Comparison of ENCODE assay signal across 13 mouse cellular contexts in the genomic region with DNA sequence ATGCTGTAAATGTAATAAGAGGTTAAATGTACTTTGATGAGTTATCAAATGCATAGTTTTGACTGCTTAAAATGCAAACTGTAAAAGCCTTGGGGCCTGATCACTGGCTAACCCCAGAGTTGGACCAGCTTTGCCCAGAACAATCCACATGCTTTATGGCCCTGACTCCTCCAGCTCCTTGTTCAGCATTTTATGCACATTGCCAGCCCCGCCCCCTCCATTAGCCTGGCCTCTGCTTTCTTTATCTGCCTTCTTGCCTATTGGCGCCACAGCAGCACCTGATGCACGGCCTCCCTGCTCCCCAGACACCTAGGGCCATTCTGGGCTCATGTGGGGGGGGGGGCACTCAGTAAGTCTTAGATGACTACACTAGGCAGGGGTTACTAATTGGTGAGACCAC. TPM values are rescaled to one million over a fixed set of nuclear protein-coding genes. Genes with fewer than 3 reads are reported as not detected.
DNase-seq lines count a peak whose midpoint lies in the region; ATAC-seq lines count a peak whose summit lies in the region.
"Had no signal": no experiment of that assay in that cellular context is flagged by ENCODE, and none has a peak within 500 bp of the region (broad histone marks: within the 10 kb centered on the region; RNA-seq: fewer than 3 reads in every experiment).

No protein-coding gene starts in this region.

- peak; percentile 44 for DNase-seq in MN1 (ENCODE audit: low spot score)
- peak; percentile 23 for DNase-seq in embryo, embryonic 11 days
- peak; percentile 54 for DNase-seq in kidney, adult 9 months
- DNase-seq in liver, embryonic 13.5 days = peak; percentile 45
- no peak for DNase-seq in left cerebral cortex, postnatal 10 days (ENCODE audit: extremely low spot score in 1 of 2, low spot score in 2 of 2)
- DNase-seq in heart, postnatal 10 days = no peak
- no peak for DNase-seq in cerebellum, adult 9-11 months
- DNase-seq: adrenal gland, adult 8-10 months; heart, postnatal 4 days; lung, embryonic 14.5 days had no signal

- no peaks in the 10 kb centered on the region for H3K9me3 ChIP-seq in liver, embryonic 13.5 days (replicated peaks)
- H3K9me3 ChIP-seq in forebrain, embryonic 12.5 days = no peaks in the 10 kb centered on the region

- H3K9ac ChIP-seq in liver, embryonic 13.5 days = no peak overlapping the region
- H3K9ac ChIP-seq in forebrain, embryonic 12.5 days = no peak overlapping the region
- H3K9ac ChIP-seq: lung, embryonic 14.5 days had no signal

- H3K27me3 ChIP-seq in liver, embryonic 13.5 days = no peaks in the 10 kb centered on the region
- H3K27me3 ChIP-seq in forebrain, embryonic 12.5 days = no peaks in the 10 kb centered on the region
- H3K27me3 ChIP-seq: Patski had no signal

- 41% methylated on average over 3 of the region's 3 CpGs for WGBS in liver, embryonic 13.5 days (ENCODE audit: insufficient replicate concordance)
- 68% methylated on average over 3 of the region's 3 CpGs for WGBS in forebrain, embryonic 12.5 days

- ATAC-seq in liver, embryonic 13.5 days (ENCODE audit: low read depth) = peak; percentile 74
- no peak for ATAC-seq in forebrain, embryonic 12.5 days (ENCODE audit: low FRiP score)
- ATAC-seq: Patski had no signal

- no peak overlapping the region for H3K27ac ChIP-seq in liver, embryonic 13.5 days
- no peak overlapping the region for H3K27ac ChIP-seq in forebrain, embryonic 12.5 days

- H3K36me3 ChIP-seq in liver, embryonic 13.5 days = no peaks in the 10 kb centered on the region
- H3K36me3 ChIP-seq in forebrain, embryonic 12.5 days (replicated peaks) = no peaks in the 10 kb centered on the region

- no peak overlapping the region for H3K4me2 ChIP-seq in liver, embryonic 13.5 days
- no peak overlapping the region for H3K4me2 ChIP-seq in forebrain, embryonic 12.5 days
- H3K4me2 ChIP-seq: lung, embryonic 14.5 days had no signal

- no peak overlapping the region for H3K4me3 ChIP-seq in liver, embryonic 13.5 days (replicated peaks)
- no peak overlapping the region for H3K4me3 ChIP-seq in forebrain, embryonic 12.5 days (replicated peaks)
- H3K4me3 ChIP-seq: myocyte had no signal

- intact Hi-C loops in left cerebral cortex, postnatal 10 days (cut with DNase I) = loop anchor here (10.0 kb wide), 1 partner anchor 411 kb away; no protein-coding TSS in a partner anchor
- intact Hi-C loops in heart, postnatal 10 days (cut with DNase I) = loop anchor here (10.0 kb wide), 2 partner anchors 221 to 411 kb away; no protein-coding TSS in a partner anchor

- H3K4me1 ChIP-seq in liver, embryonic 13.5 days (replicated peaks) = peaks cover 12% of the 10 kb centered on the region
- peaks cover 5% of the 10 kb centered on the region; the same call in 1 of the 2 replicates for H3K4me1 ChIP-seq in forebrain, embryonic 12.5 days

RNA-seq across cellular contexts. Expression of a gene that starts 17.8 kb away (rescaled TPM):
- 0.15 and 0.18 TPM in 2 replicates for polyA plus RNA-seq in liver, embryonic 13.5 days (2015; fragmentation: Nextera tagmentation; extraction: Ambion mirVana)
- total RNA-seq in left cerebral cortex, postnatal 10 days (2021) = 10 to 100 TPM; 13.4 to 19.2 TPM
- 1.3 and 1.5 TPM in 2 replicates for polyA plus RNA-seq in forebrain, embryonic 12.5 days (2016; fragmentation: Nextera tagmentation; extraction: Ambion mirVana)
- 1 to 10 TPM; 1.3 to 1.4 TPM for total RNA-seq in heart, postnatal 10 days (2021)

Comparison
In these comparisons a context has a peak if more than half of its experiments do, and no peak if none do; other contexts are left out.
1. DNase-seq: peak in MN1 (single experiment), embryo, embryonic 11 days (single experiment), kidney, adult 9 months (single experiment) and liver, embryonic 13.5 days (single experiment); none in left cerebral cortex, postnatal 10 days (0 of 2), heart, postnatal 10 days (0 of 2) and cerebellum, adult 9-11 months (single experiment).
2. RNA of a gene that starts 17.8 kb away (total RNA-seq): 13.4 to 19.2 TPM in left cerebral cortex, postnatal 10 days; 1.3 to 1.4 TPM in heart, postnatal 10 days; every median in the first group is over 4 times any median in the second.